Mouse (Mus musculus) small intestine, adult 2 months (tissue): Measurements from ENCODE around the gene Med12. TPM values are rescaled to one million over a fixed set of nuclear protein-coding genes. Genes with fewer than 3 reads are reported as not detected.
A peak's percentile ranks its signal among the peaks of the same experiment; 100 is the strongest.
"Not testable (repeated sequence)": the region's sequence is repeated elsewhere in the genome, so short reads cannot be mapped to it uniquely, and the experiment has no call there.

Experiments used
- H3K27ac ChIP-seq: fragments of 200-500 bp; 2 replicates; pipeline ENCODE4 v1.5.1; 2012; ENCODE audit warnings: low read depth, low read length, control low read depth, inconsistent platforms; ENCODE audit not compliant: insufficient read depth
- H3K27me3 ChIP-seq: fragments of 200-500 bp; 2 replicates; pipeline ENCODE4 v1.6.1; 2012; ENCODE audit warnings: mild to moderate bottlenecking, moderate library complexity, low read length, inconsistent platforms; ENCODE audit not compliant: control insufficient read depth, insufficient read depth
- H3K36me3 ChIP-seq: fragments of 200-500 bp; 2 replicates; pipeline ENCODE4 v1.6.1; 2012; ENCODE audit warnings: mild to moderate bottlenecking, low read length, control low read depth, inconsistent platforms; ENCODE audit not compliant: control insufficient read depth, insufficient read depth
- H3K4me1 ChIP-seq: fragments of 200-500 bp; 2 replicates; pipeline ENCODE4 v1.6.1; 2012; ENCODE audit warnings: low read length, inconsistent platforms, mixed read lengths; ENCODE audit not compliant: control insufficient read depth, insufficient read depth, insufficient read length
- H3K4me3 ChIP-seq: fragments of 200-500 bp; 2 replicates; pipeline ENCODE4 v1.5.1; 2012; ENCODE audit warnings: low read depth, mild to moderate bottlenecking, control low read depth, inconsistent platforms, low read length, moderate library complexity
- CTCF ChIP-seq: fragments of 200-500 bp; IDR thresholded peaks from 2 replicates; pipeline ENCODE4 v1.5.1; 2012; ENCODE audit warnings: low read depth, mild to moderate bottlenecking, control low read depth, inconsistent platforms, low read length, moderate library complexity, mixed read lengths; ENCODE audit not compliant: insufficient replicate concordance, insufficient read length; ENCODE audit errors: extremely low read depth
- POLR2A ChIP-seq: fragments of 200-500 bp; IDR thresholded peaks from 2 replicates; pipeline ENCODE4 v1.6.1; 2012; ENCODE audit warnings: low read depth, mild to moderate bottlenecking, control low read depth, inconsistent platforms, low read length, moderate library complexity
- WGBS: fragments of 180-500 bp; shearing (Covaris S2); methylation state at CpG from one replicate; pipeline ENCODE4 v1.1.7; 2018; 5-methylcytosine and 5-hydroxymethylcytosine counted together
- polyA plus RNA-seq: library from polyadenylated mRNA; depleted of rRNA; stranded (reverse); fragments of >200 nt; gene quantifications from 2 replicates; pipeline ENCODE4 v1.2.3, GENCODE M21; 2012

Med12 gene
- polyA plus RNA-seq, 1 experiment = 155 TPM

GRCm38 (mm10) chrX:101325989-101326899, 52.4 kb downstream of the Med12 start:
- H3K4me1 ChIP-seq = no peaks in the 10 kb centered on the region
- no peaks in the 10 kb centered on the region for H3K27me3 ChIP-seq
- 62% methylated on average over 8 of the region's 8 CpGs for WGBS
- H3K27ac ChIP-seq = no peak overlapping the region
- H3K36me3 ChIP-seq = no peaks in the 10 kb centered on the region
- TF ChIP-seq POLR2A (no peak), CTCF (no peak)
- H3K4me3 ChIP-seq = no peak overlapping the region

GRCm38 (mm10) chrX:101329372-101330028, 55.7 kb downstream of the Med12 start:
- Histone ChIP-seq H3K4me3 (no peak overlapping the region), H3K36me3 (no peaks in the 10 kb centered on the region), H3K4me1 (peaks cover 3% of the 10 kb centered on the region; the same call in 1 of the 2 replicates), H3K27ac (no peak overlapping the region), H3K27me3 (no peaks in the 10 kb centered on the region)
- WGBS = 23% methylated on average over 9 of the region's 10 CpGs
- TF ChIP-seq CTCF = peak; percentile 39; the same call in 1 of the 2 replicates
- no peak for TF ChIP-seq POLR2A

DNA sequence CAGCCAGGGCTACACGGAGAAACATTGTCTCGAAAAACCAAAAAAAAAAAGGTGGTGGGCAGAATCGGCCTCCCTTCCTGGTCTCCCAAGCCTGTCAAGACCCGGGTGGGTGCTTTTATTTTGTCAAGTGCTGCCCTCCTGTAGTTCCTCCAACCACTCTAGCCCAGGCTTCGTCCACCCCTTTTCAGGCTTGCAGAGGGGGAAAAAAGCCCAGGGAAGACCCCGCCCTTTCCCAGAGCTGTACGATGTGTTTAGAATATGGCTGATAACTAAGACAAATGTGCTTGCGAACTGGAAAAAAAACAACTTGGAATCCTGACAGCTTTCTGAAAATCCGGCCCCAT, 58.2 kb downstream of the Med12 start:
- no peaks in the 10 kb centered on the region for H3K27me3 ChIP-seq
- H3K36me3 ChIP-seq = no peaks in the 10 kb centered on the region
- WGBS = 31% methylated on average over 9 of the region's 9 CpGs
- peak overlapping the region; percentile 76 for H3K4me3 ChIP-seq
- peaks cover 3% of the 10 kb centered on the region; the same call in 1 of the 2 replicates for H3K4me1 ChIP-seq
- peak overlapping the region; percentile 96 for H3K27ac ChIP-seq
- TF ChIP-seq CTCF = no peak
- TF ChIP-seq POLR2A = no peak

DNA sequence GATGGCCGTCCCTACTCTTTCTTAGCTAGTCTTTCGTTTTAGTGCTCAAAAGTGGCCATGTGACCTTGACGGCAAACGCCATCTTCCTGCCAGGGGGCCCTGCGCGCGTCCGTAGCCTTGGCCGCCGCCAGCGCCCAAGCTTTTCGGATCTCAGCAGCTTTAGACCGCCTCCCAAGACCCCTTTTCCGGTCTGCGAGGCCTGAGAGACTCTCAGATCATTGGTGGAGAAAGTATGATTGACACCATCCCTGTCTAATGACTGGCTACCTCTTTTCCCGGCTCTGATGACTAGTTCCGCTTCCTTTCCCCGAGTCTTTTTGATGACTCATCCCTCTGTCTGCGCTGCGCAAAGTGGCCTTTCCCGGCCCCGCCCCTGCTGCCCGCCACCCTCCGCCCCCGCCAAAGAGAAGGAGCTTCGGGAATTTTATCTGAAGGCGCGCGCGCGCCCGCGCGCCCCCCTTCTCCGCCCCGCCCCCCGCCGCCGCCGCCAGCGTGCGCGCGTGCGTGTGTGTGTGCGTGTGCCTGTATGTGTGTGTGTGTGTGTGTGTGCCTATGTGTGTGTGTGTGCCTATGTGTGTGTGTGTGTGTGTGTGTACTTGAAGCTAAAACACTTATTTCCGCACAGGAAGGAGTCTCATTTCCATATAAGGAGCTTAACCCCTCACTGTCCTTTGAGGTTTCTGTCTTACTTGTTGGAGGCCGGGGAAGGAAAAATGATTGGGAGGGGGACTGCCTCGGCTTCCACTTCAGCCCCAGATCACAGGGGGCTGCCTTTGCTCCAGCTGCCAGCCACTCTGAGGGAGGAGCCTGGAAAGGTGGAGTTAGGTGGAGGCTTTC, 58.8 kb downstream of the Med12 start:
- peak; percentile 76 for TF ChIP-seq POLR2A
- TF ChIP-seq CTCF = no peak
- H3K4me1 ChIP-seq = peaks cover 3% of the 10 kb centered on the region; the same call in 1 of the 2 replicates
- H3K4me3 ChIP-seq = peak overlapping the region; percentile 76
- 8% methylated on average over 35 of the region's 49 CpGs for WGBS
- no peaks in the 10 kb centered on the region for H3K36me3 ChIP-seq
- no peaks in the 10 kb centered on the region for H3K27me3 ChIP-seq
- peak overlapping the region; percentile 96 for H3K27ac ChIP-seq

GRCm38 (mm10) chrX:101334606-101335005, 60.8 kb downstream of the Med12 start:
- Histone ChIP-seq H3K27ac (no peak overlapping the region), H3K4me3 (no peak overlapping the region), H3K27me3 (no peaks in the 10 kb centered on the region), H3K4me1 (peaks cover 3% of the 10 kb centered on the region; the same call in 1 of the 2 replicates), H3K36me3 (no peaks in the 10 kb centered on the region)
- WGBS = 94% methylated on average over 5 of the region's 5 CpGs
- no peak for TF ChIP-seq POLR2A
- TF ChIP-seq CTCF = peak; percentile 47; the same call in 1 of the 2 replicates

DNA sequence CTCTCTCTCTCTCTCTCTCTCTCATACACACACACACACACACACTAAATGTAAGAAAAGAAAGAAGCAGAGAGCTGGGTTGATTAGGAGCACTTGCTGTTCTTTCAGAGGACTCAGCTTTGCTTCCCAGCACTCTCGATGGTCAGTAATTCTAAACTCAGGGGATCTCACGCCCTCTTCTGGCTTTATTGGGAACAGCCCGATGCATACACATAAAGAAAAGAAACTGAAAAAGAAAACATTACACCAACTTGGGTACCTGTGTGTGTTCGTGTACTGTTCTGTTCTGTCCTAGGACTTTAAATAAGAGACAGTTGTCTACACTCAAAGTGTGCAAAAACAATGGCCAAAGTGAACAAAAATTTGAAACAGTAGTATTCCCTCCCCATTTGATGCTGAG, 64.8 kb downstream of the Med12 start:
- Histone ChIP-seq H3K27me3 (no peaks in the 10 kb centered on the region), H3K4me3 (no peak overlapping the region), H3K4me1 (no peaks in the 10 kb centered on the region), H3K36me3 (no peaks in the 10 kb centered on the region), H3K27ac (no peak overlapping the region)
- 52% methylated on average over 4 of the region's 4 CpGs for WGBS
- TF ChIP-seq CTCF (no peak), POLR2A (no peak)

DNA sequence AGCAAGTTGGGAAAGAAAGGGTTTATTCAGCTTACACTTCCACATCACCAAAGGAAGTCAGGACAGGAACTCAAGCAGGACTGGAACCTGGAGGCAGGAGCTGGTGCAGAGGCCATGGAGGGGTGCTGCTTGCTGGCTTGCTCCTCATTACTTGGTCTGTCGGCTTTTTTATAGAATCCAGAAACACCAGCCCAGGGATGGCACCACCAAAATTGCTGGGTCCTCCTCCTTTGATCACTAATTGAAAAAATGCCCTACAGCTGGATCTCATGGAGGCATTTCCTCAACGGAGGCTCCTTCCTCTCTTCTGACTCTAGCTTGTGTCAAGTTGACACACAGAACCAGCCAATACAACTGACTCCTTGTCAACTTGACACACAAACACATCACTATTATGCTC, 69.0 kb downstream of the Med12 start:
- not testable (repeated sequence) for H3K36me3 ChIP-seq, H3K4me1 ChIP-seq, H3K4me3 ChIP-seq, H3K27me3 ChIP-seq, H3K27ac ChIP-seq
- WGBS = 71% methylated on average over 2 of the region's 2 CpGs
